Mouse (Mus musculus) heart, embryonic 14.5 days (tissue): ENCODE measurements at regions not wholly inside any gene's neighbourhood (a gene's known extent, or its start where the extent isn't known, plus 50 kb on each side); places are given as distances from the start of the nearest gene placed in this dataset.

Experiments
- ATAC-seq: fragments of 200-750 bp; cut with Nextera tagmentation; 2 replicates; pipeline ENCODE4 v1.8.0; 2017; ENCODE audit warnings: low read depth, moderate TSS enrichment; ENCODE audit not compliant: insufficient number of reproducible peaks, insufficient read depth, low FRiP score
- H3K27ac ChIP-seq, 2 experiments: fragments of 200-500 bp in 1 of 2; fragments of 300-500 bp in 1 of 2; sonication (generic) in 1 of 2; replicated peaks in 1 of 2; 2 replicates each; pipeline ENCODE4 v1.5.1; 2012 to 2014; ENCODE audit warnings: low read depth in 2 of 2, low read length in 2 of 2, control low read depth in 1 of 2, mild to moderate bottlenecking in 1 of 2, mixed read lengths in 1 of 2; ENCODE audit not compliant: control insufficient read depth in 1 of 2, insufficient read depth in 1 of 2
- H3K27me3 ChIP-seq: fragments of 300-500 bp; sonication (generic); 2 replicates; pipeline ENCODE4 v1.6.1; 2014; ENCODE audit warnings: mild to moderate bottlenecking, low read length, control low read depth; ENCODE audit not compliant: control insufficient read depth, insufficient read depth
- H3K36me3 ChIP-seq: fragments of 300-500 bp; sonication (generic); 2 replicates; pipeline ENCODE4 v1.6.1; 2014; ENCODE audit warnings: mild to moderate bottlenecking, control low read depth, low read length, mixed read lengths; ENCODE audit not compliant: control insufficient read depth, insufficient read depth
- H3K4me1 ChIP-seq, 2 experiments: fragments of 200-500 bp in 1 of 2; fragments of 300-500 bp in 1 of 2; sonication (generic) in 1 of 2; 2 replicates each; pipeline ENCODE4 v1.6.1; 2012 to 2014; ENCODE audit warnings: low read length in 2 of 2, control low read depth in 1 of 2, mixed read lengths in 1 of 2; ENCODE audit not compliant: control insufficient read depth in 2 of 2, insufficient read depth in 2 of 2
- H3K4me2 ChIP-seq: fragments of 300-500 bp; sonication (generic); 2 replicates; pipeline ENCODE4 v1.6.1; 2014; ENCODE audit warnings: mild to moderate bottlenecking, low read length
- H3K4me3 ChIP-seq, 2 experiments: fragments of 200-500 bp in 1 of 2; fragments of 300-500 bp in 1 of 2; sonication (generic) in 1 of 2; 2 replicates each; pipeline ENCODE4 v1.5.1; 2012 to 2014; ENCODE audit warnings: low read length in 2 of 2, mild to moderate bottlenecking in 2 of 2, control low read depth in 1 of 2, low read depth in 1 of 2, moderate library complexity in 1 of 2; ENCODE audit not compliant: control insufficient read depth in 1 of 2, insufficient read depth in 1 of 2
- H3K9ac ChIP-seq: fragments of 300-500 bp; sonication (generic); 2 replicates; pipeline ENCODE4 v1.6.1; 2014; ENCODE audit warnings: mild to moderate bottlenecking, low read length
- H3K9me3 ChIP-seq: fragments of 300-500 bp; sonication (generic); 2 replicates; pipeline ENCODE4 v1.6.1; 2016; ENCODE audit warnings: low read length, control low read depth; ENCODE audit not compliant: control insufficient read depth
- WGBS: fragments of 180-500 bp; shearing (Covaris S2); extraction: QIAGEN DNeasy Blood & Tissue Kit; methylation state at CpG from one replicate; pipeline ENCODE4 v1.1.7; 2014; 5-methylcytosine and 5-hydroxymethylcytosine counted together

GRCm38 (mm10) chr11:66681892-66682291, 156.1 kb upstream of the Shisa6 start:
- Histone ChIP-seq H3K4me1 (no peaks in the 10 kb centered on the region), H3K27ac (no peak overlapping the region), H3K9me3 (no peaks in the 10 kb centered on the region), H3K36me3 (no peaks in the 10 kb centered on the region), H3K4me3 (no peak overlapping the region), H3K27me3 (no peaks in the 10 kb centered on the region), H3K4me2 (no peak overlapping the region), H3K9ac (no peak overlapping the region)
- ATAC-seq, result no peak
- 81% methylated on average over 4 of the region's 4 CpGs for WGBS

DNA sequence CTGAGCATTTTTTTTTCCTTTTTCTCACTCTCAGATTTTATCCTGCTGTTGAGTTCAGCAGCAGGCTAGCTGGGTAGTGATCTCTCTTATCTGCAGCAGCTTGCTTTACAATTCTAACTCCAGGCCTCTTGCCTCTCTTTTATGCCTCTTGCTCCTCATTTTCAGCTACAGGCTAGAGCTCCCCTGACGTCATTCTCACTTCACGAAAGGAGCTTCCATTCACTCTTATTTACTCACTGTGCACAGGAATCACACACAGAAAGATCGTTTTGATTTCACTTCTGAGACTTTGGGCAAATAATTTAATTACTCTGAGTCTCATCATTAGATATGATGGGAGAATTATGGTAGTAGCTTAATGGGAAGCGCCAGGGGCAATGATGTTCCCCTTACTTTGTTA, 158.4 kb upstream of the Shisa6 start:
- Histone ChIP-seq H3K27me3 (no peaks in the 10 kb centered on the region), H3K36me3 (no peaks in the 10 kb centered on the region), H3K4me2 (no peak overlapping the region), H3K4me1 (no peaks in the 10 kb centered on the region), H3K9ac (no peak overlapping the region), H3K4me3 (no peak overlapping the region), H3K27ac (no peak overlapping the region), H3K9me3 (no peaks in the 10 kb centered on the region)
- no peak for ATAC-seq
- 72% methylated on average over 4 of the region's 4 CpGs for WGBS

DNA sequence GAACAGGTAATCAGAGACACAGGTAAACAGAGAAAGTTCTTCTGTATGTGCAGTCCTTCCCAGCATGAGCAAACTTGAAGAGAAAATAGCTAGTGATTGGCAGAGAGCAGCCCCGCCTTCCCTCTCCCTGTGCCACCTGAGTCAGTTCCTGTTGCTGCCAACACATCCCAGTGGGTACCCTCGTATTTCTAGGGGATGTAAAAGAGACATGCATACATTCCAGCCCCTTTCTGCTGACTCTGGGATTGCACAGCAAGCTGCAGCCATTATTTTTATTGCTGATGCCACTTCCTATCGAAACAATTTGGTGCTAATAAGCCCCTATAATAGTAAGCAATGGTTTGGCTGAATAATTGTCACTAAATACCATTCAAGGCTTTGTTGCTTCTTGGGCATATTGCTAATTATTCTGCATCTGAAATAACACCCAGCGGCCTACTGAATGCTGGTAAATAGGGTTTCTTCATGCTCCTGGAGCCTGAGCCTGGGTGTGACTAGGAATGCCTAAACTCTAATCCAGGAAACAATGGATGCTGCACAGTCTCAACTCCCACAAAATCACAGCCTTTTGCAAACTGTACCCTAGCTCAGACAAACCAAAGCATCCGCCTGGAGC, 169.0 kb upstream of the Shisa6 start:
- Histone ChIP-seq H3K36me3 (no peaks in the 10 kb centered on the region), H3K27ac (no peak overlapping the region), H3K4me2 (no peak overlapping the region), H3K4me1 (no peaks in the 10 kb centered on the region), H3K9ac (no peak overlapping the region), H3K27me3 (no peaks in the 10 kb centered on the region), H3K4me3 (no peak overlapping the region), H3K9me3 (no peaks in the 10 kb centered on the region)
- no peak for ATAC-seq
- WGBS, result 66% methylated on average over 5 of the region's 5 CpGs

DNA sequence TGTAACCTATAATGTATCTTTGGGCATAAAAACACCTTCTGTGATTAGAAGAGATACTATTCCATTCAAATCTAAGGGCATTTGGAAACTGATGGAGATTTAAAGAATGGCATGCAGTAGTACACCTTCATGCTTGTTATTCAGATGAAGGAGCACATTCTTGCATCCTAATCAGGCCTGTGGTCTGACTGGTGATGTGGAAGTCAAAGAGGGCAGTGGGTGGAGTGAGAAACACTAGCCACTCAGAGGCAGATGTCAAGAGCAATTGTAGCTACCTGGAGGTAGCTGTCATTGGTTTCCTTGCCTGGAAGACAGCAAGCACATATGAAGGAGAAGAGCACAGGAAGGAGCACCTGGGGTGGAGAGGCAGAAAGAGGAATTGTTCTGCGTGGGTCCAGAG, 171.0 kb upstream of the Shisa6 start:
- Histone ChIP-seq H3K27me3 (no peaks in the 10 kb centered on the region), H3K27ac (no peak overlapping the region), H3K9me3 (no peaks in the 10 kb centered on the region), H3K36me3 (no peaks in the 10 kb centered on the region), H3K9ac (no peak overlapping the region), H3K4me2 (no peak overlapping the region), H3K4me1 (no peaks in the 10 kb centered on the region), H3K4me3 (no peak overlapping the region)
- 76% methylated on average over 1 of the region's 1 CpGs for WGBS
- ATAC-seq, result no peak

GRCm38 (mm10) chr11:66745479-66745878, 166.3 kb upstream of the Pirt start:
- Histone ChIP-seq H3K27ac (no peak overlapping the region), H3K9me3 (peaks cover 4% of the 10 kb centered on the region; the same call in 1 of the 2 replicates), H3K4me1 (no peaks in the 10 kb centered on the region), H3K27me3 (no peaks in the 10 kb centered on the region), H3K4me2 (no peak overlapping the region), H3K4me3 (no peak overlapping the region), H3K36me3 (no peaks in the 10 kb centered on the region), H3K9ac (no peak overlapping the region)
- 48% methylated on average over 1 of the region's 1 CpGs for WGBS
- no peak for ATAC-seq

GRCm38 (mm10) chr11:66789997-66790396, 121.8 kb upstream of the Pirt start:
- ATAC-seq, result no peak
- Histone ChIP-seq H3K27ac (no peak overlapping the region), H3K4me3 (no peak overlapping the region), H3K9me3 (no peaks in the 10 kb centered on the region; the same call in 1 of the 2 replicates), H3K27me3 (no peaks in the 10 kb centered on the region), H3K9ac (no peak overlapping the region), H3K4me1 (no peaks in the 10 kb centered on the region), H3K4me2 (no peak overlapping the region), H3K36me3 (no peaks in the 10 kb centered on the region)
- 51% methylated on average over 3 of the region's 3 CpGs for WGBS

- Histone ChIP-seq H3K27ac (no peak overlapping the region), H3K36me3 (no peaks in the 10 kb centered on the region), H3K9ac (no peak overlapping the region), H3K27me3 (no peaks in the 10 kb centered on the region), H3K9me3 (no peaks in the 10 kb centered on the region), H3K4me1 (no peaks in the 10 kb centered on the region), H3K4me3 (no peak overlapping the region), H3K4me2 (no peak overlapping the region)
- WGBS, result 83% methylated on average over 5 of the region's 5 CpGs
- ATAC-seq, result no peak
These were observed 104.9 kb upstream of the Pirt start for GRCm38 (mm10) chr11:66806887-66807286.

DNA sequence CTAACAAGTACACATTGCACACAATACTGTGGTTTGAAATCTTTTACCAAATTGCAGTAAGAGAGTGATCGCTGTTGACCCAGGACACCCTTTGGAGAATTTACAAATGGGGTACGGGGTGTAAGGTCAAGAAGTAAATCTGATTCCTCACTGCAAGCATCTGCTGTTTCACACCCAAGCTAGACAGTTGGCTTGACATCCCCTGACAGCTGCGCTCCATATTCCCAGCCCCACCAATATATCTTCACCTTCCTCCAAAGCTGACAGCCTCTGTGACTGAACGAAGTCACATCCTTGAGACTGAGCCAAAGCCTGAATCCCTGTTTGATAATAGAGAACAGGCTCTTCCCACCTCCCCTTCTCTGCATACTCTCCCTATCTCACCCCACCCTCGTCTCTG, 98.5 kb upstream of the Pirt start:
- no peak overlapping the region for H3K4me3 ChIP-seq
- ATAC-seq, result no peak
- no peaks in the 10 kb centered on the region for H3K36me3 ChIP-seq
- H3K27ac ChIP-seq, result no peak overlapping the region
- 45% methylated on average over 5 of the region's 5 CpGs for WGBS
- no peak overlapping the region for H3K9ac ChIP-seq
- H3K4me2 ChIP-seq, result no peak overlapping the region
- no peaks in the 10 kb centered on the region for H3K9me3 ChIP-seq
- H3K27me3 ChIP-seq, result no peaks in the 10 kb centered on the region
- peaks cover 7 to 9% of the 10 kb centered on the region in 2 experiments; a peak in 3 of 4 replicates for H3K4me1 ChIP-seq
